Mouse (Mus musculus): ENCODE data around the gene Tmem86b. TPM values are rescaled to one million over a fixed set of nuclear protein-coding genes. Genes with fewer than 3 reads are reported as not detected.

Tmem86b gene
- polyA plus RNA-seq, 1 experiment from 2014 or later = 3.3 TPM

- Histone ChIP-seq H3K36me3 (ENCODE audit: control insufficient read depth, insufficient read depth, low read length) (peaks cover 9% of the 10 kb centered on the region; the same call in 1 of the 2 replicates), H3K4me3 (ENCODE audit: low read depth, low read length) (no peak overlapping the region), H3K4me2 (ENCODE audit: low read depth, low read length) (no peak overlapping the region), H3K27ac (ENCODE audit: low read depth, low read length) (no peak overlapping the region), H3K9ac (replicated peaks; ENCODE audit: low read depth, low read length) (no peak overlapping the region), H3K27me3 (ENCODE audit: control insufficient read depth, insufficient read depth, low read length) (no peaks in the 10 kb centered on the region), H3K4me1 (ENCODE audit: control insufficient read depth, insufficient read depth, low read length) (peaks cover 3% of the 10 kb centered on the region; the same call in 1 of the 2 replicates), H3K9me3 (ENCODE audit: control insufficient read depth, low read length) (no peaks in the 10 kb centered on the region)
- no peak for ATAC-seq (ENCODE audit: low read depth)
- WGBS = 84% methylated on average over 8 of the region's 8 CpGs
Measured at GRCm38 (mm10) chr7:4663179-4663578, 32.0 kb upstream of the Tmem86b start.

GRCm38 (mm10) chr7:4659911-4660443 is 28.8 kb upstream of the Tmem86b start:
- H3K36me3 ChIP-seq (ENCODE audit: control insufficient read depth, insufficient read depth, low read length) = 0 out of 2 replicates have a peak, but pooled peaks cover 3% of the 10 kb centered on the region
- peak overlapping the region; percentile 85 for H3K4me3 ChIP-seq (ENCODE audit: low read depth, low read length)
- H3K4me2 ChIP-seq (ENCODE audit: low read depth, low read length) = peak overlapping the region; percentile 73
- peaks cover 16% of the 10 kb centered on the region for H3K4me1 ChIP-seq (ENCODE audit: control insufficient read depth, insufficient read depth, low read length)
- no peaks in the 10 kb centered on the region for H3K27me3 ChIP-seq (ENCODE audit: control insufficient read depth, insufficient read depth, low read length)
- no peaks in the 10 kb centered on the region for H3K9me3 ChIP-seq (ENCODE audit: control insufficient read depth, low read length)
- ATAC-seq (ENCODE audit: low read depth) = no peak
- H3K27ac ChIP-seq (ENCODE audit: low read depth, low read length) = peak overlapping the region; percentile 95
- peak overlapping the region; percentile 11; the same call in 1 of the 2 replicates for H3K9ac ChIP-seq (replicated peaks; ENCODE audit: low read depth, low read length)
- WGBS = 62% methylated on average over 3 of the region's 3 CpGs

GRCm38 (mm10) chr7:4658912-4659551 is 27.8 kb upstream of the Tmem86b start, which contains the start of gene Ppp6r1:
TSS of gene Ppp6r1 (minus strand) at chr7:4659019.
- Histone ChIP-seq H3K27ac (ENCODE audit: low read depth, low read length) (peak within 1 kb of the TSS; percentile 95), H3K4me3 (ENCODE audit: low read depth, low read length) (peak within 1 kb of the TSS; percentile 85), H3K9me3 (ENCODE audit: control insufficient read depth, low read length) (no peaks in the 10 kb centered on the region), H3K4me1 (ENCODE audit: control insufficient read depth, insufficient read depth, low read length) (peaks cover 16% of the 10 kb centered on the region), H3K36me3 (ENCODE audit: control insufficient read depth, insufficient read depth, low read length) (0 out of 2 replicates have a peak, but pooled peaks cover 3% of the 10 kb centered on the region), H3K27me3 (ENCODE audit: control insufficient read depth, insufficient read depth, low read length) (no peaks in the 10 kb centered on the region), H3K9ac (replicated peaks; ENCODE audit: low read depth, low read length) (peak within 1 kb of the TSS; percentile 84), H3K4me2 (ENCODE audit: low read depth, low read length) (peak within 1 kb of the TSS; percentile 73)
- ATAC-seq (ENCODE audit: low read depth) = peak; percentile 96
- WGBS = under 1% methylated on average over 53 of the region's 54 CpGs

- Histone ChIP-seq H3K36me3 (ENCODE audit: control insufficient read depth, insufficient read depth, low read length) (0 out of 2 replicates have a peak, but pooled peaks cover 3% of the 10 kb centered on the region), H3K27me3 (ENCODE audit: control insufficient read depth, insufficient read depth, low read length) (no peaks in the 10 kb centered on the region), H3K4me1 (ENCODE audit: control insufficient read depth, insufficient read depth, low read length) (peaks cover 16% of the 10 kb centered on the region), H3K27ac (ENCODE audit: low read depth, low read length) (peak overlapping the region; percentile 95), H3K9ac (replicated peaks; ENCODE audit: low read depth, low read length) (peak overlapping the region; percentile 84), H3K9me3 (ENCODE audit: control insufficient read depth, low read length) (no peaks in the 10 kb centered on the region), H3K4me3 (ENCODE audit: low read depth, low read length) (peak overlapping the region; percentile 85), H3K4me2 (ENCODE audit: low read depth, low read length) (peak overlapping the region; percentile 73)
- WGBS = under 1% methylated on average over 56 of the region's 78 CpGs
- peak; percentile 80 for ATAC-seq (ENCODE audit: low read depth)
Measured at GRCm38 (mm10) chr7:4658128-4658907, 27.1 kb upstream of the Tmem86b start.

GRCm38 (mm10) chr7:4657521-4658127 is 26.4 kb upstream of the Tmem86b start:
- H3K36me3 ChIP-seq (ENCODE audit: control insufficient read depth, insufficient read depth, low read length) = 0 out of 2 replicates have a peak, but pooled peaks cover 3% of the 10 kb centered on the region
- H3K4me1 ChIP-seq (ENCODE audit: control insufficient read depth, insufficient read depth, low read length) = peaks cover 16% of the 10 kb centered on the region
- 58% methylated on average over 9 of the region's 9 CpGs for WGBS
- peak overlapping the region; percentile 73 for H3K4me2 ChIP-seq (ENCODE audit: low read depth, low read length)
- peak overlapping the region; percentile 85 for H3K4me3 ChIP-seq (ENCODE audit: low read depth, low read length)
- peak overlapping the region; percentile 84 for H3K9ac ChIP-seq (replicated peaks; ENCODE audit: low read depth, low read length)
- H3K9me3 ChIP-seq (ENCODE audit: control insufficient read depth, low read length) = no peaks in the 10 kb centered on the region
- no peak overlapping the region for H3K27ac ChIP-seq (ENCODE audit: low read depth, low read length)
- ATAC-seq (ENCODE audit: low read depth) = no peak
- no peaks in the 10 kb centered on the region for H3K27me3 ChIP-seq (ENCODE audit: control insufficient read depth, insufficient read depth, low read length)

- Histone ChIP-seq H3K36me3 (ENCODE audit: control insufficient read depth, insufficient read depth, low read length) (no peaks in the 10 kb centered on the region), H3K4me1 (ENCODE audit: control insufficient read depth, insufficient read depth, low read length) (peaks cover 16% of the 10 kb centered on the region), H3K9ac (replicated peaks; ENCODE audit: low read depth, low read length) (no peak overlapping the region), H3K27me3 (ENCODE audit: control insufficient read depth, insufficient read depth, low read length) (no peaks in the 10 kb centered on the region), H3K9me3 (ENCODE audit: control insufficient read depth, low read length) (no peaks in the 10 kb centered on the region), H3K4me2 (ENCODE audit: low read depth, low read length) (peak overlapping the region; percentile 73), H3K27ac (ENCODE audit: low read depth, low read length) (no peak overlapping the region), H3K4me3 (ENCODE audit: low read depth, low read length) (no peak overlapping the region)
- WGBS = 79% methylated on average over 1 of the region's 1 CpGs
- ATAC-seq (ENCODE audit: low read depth) = no peak
Measured at GRCm38 (mm10) chr7:4656818-4657217, 25.6 kb upstream of the Tmem86b start.

GRCm38 (mm10) chr7:4655916-4656315 is 24.7 kb upstream of the Tmem86b start:
- no peaks in the 10 kb centered on the region for H3K9me3 ChIP-seq (ENCODE audit: control insufficient read depth, low read length)
- WGBS = 88% methylated on average over 1 of the region's 1 CpGs
- H3K27ac ChIP-seq (ENCODE audit: low read depth, low read length) = no peak overlapping the region
- H3K27me3 ChIP-seq (ENCODE audit: control insufficient read depth, insufficient read depth, low read length) = no peaks in the 10 kb centered on the region
- H3K9ac ChIP-seq (replicated peaks; ENCODE audit: low read depth, low read length) = no peak overlapping the region
- no peak overlapping the region for H3K4me3 ChIP-seq (ENCODE audit: low read depth, low read length)
- no peaks in the 10 kb centered on the region; the same call in 1 of the 2 replicates for H3K36me3 ChIP-seq (ENCODE audit: control insufficient read depth, insufficient read depth, low read length)
- no peak for ATAC-seq (ENCODE audit: low read depth)
- H3K4me2 ChIP-seq (ENCODE audit: low read depth, low read length) = 0 out of 2 replicates have a peak overlapping the region, but pooled peaks have one; percentile 0
- H3K4me1 ChIP-seq (ENCODE audit: control insufficient read depth, insufficient read depth, low read length) = peaks cover 16% of the 10 kb centered on the region

- no peak overlapping the region for H3K4me2 ChIP-seq (ENCODE audit: low read depth, low read length)
- 94% methylated on average over 4 of the region's 4 CpGs for WGBS
- H3K9ac ChIP-seq (replicated peaks; ENCODE audit: low read depth, low read length) = no peak overlapping the region
Measured at GRCm38 (mm10) chr7:4655393-4655792, 24.2 kb upstream of the Tmem86b start.

More at GRCm38 (mm10) chr7:4655393-4655792, 24.2 kb upstream of the Tmem86b start:
- Histone ChIP-seq H3K4me1 (ENCODE audit: control insufficient read depth, insufficient read depth, low read length) (peaks cover 14% of the 10 kb centered on the region), H3K36me3 (ENCODE audit: control insufficient read depth, insufficient read depth, low read length) (no peaks in the 10 kb centered on the region; the same call in 1 of the 2 replicates), H3K27ac (ENCODE audit: low read depth, low read length) (no peak overlapping the region), H3K27me3 (ENCODE audit: control insufficient read depth, insufficient read depth, low read length) (no peaks in the 10 kb centered on the region), H3K9me3 (ENCODE audit: control insufficient read depth, low read length) (no peaks in the 10 kb centered on the region), H3K4me3 (ENCODE audit: low read depth, low read length) (no peak overlapping the region)
- no peak for ATAC-seq (ENCODE audit: low read depth)

All from neural tube, embryonic 14.5 days (tissue).